Mouse (Mus musculus) CD4-positive, CD25-positive, alpha-beta regulatory T cell (primary cell): ENCODE data around the gene Tpm4. TPM values are rescaled to one million over a fixed set of nuclear protein-coding genes. Genes with fewer than 3 reads are reported as not detected.

Experiments used
- polyA plus RNA-seq: library from polyadenylated mRNA; unstranded; fragments of 100-300 nt; shearing (Covaris generic); gene quantifications from one replicate; pipeline ENCODE4 v1.2.1, GENCODE M21; 2017

Gene Tpm4
- polyA plus RNA-seq = 288 TPM

GRCm38 (mm10) chr8:72134756-72135445 is at the start of gene Tpm4:
Gene Tpm4 (plus strand): TSS chr8:72134975.

GRCm38 (mm10) chr8:72106740-72107139 is 28.0 kb upstream of the Tpm4 start, which contains the start of gene Olfr374:
Gene Olfr374 (plus strand): TSS chr8:72107040.

DNA sequence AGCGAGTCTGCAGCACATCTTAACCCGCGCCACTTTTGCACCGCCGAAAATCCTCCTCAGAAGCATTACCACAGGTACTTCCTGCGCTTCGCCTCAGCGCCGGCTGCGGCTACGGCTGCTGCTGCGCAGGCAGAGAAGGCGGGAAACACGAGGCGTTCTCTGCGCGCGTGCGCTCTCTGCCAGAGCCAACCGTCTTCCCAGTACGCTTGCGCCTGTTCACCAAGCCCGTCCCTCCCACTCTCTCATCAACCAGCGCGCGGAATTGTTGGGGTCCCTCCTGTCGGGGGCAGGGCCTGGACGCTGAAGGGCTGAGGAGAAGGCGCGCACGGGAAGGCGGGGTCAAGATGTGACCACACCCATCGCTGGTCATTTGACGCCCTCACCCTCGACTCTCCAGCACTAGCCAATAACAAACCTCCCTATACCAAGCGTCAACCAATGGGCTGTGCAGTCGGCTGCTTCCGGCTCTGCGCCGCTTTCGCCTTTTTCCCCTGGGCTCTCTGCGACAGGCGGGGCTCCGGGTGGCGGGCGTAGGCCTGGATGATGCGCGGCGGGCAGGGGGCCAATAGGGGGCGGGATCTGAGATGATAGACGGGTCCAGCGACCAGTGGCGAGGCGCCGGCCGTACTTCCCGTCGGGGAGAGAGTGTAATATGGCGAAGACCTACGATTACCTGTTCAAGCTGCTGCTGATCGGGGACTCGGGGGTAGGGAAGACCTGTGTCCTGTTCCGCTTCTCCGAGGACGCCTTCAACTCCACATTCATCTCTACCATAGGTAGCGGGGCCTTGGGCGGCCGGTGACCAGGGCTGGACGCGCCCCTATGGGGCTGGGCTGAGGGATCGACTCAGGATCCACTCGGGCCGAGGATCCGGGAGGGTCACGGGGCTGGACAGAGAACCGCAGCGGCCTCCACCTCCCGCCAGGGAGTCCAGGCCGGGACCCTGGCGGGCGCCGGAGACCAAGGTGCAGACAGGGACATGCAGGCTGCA is 26.2 kb downstream of the Tpm4 start, which contains the start of gene Rab8a:
Gene Rab8a (plus strand): TSS at position 494 of the 991 bp plus-strand sequence.

GRCm38 (mm10) chr8:72189417-72190214 is 54.8 kb downstream of the Tpm4 start, which contains the start of gene Hsh2d:
Gene Hsh2d (plus strand): TSS chr8:72189638.

Other genes with a start within 250 kb of the Tpm4 start
- gene Zfp882, start 226.4 kb upstream of the Tpm4 start, polyA plus RNA-seq = 7.3 TPM
- gene Zfp617, start 226.3 kb upstream of the Tpm4 start, polyA plus RNA-seq = 17.5 TPM
- 23.2 TPM for gene Zfp961, start 183.9 kb upstream of the Tpm4 start, polyA plus RNA-seq
- 0.65 TPM for gene Cyp4f18, start 125.3 kb upstream of the Tpm4 start, polyA plus RNA-seq
- gene Olfr372, start 93.8 kb upstream of the Tpm4 start, polyA plus RNA-seq = not detected
- 0.23 TPM for gene Olfr373, start 51.8 kb upstream of the Tpm4 start, polyA plus RNA-seq
- 0.11 TPM for gene Olfr374, start 27.9 kb upstream of the Tpm4 start, polyA plus RNA-seq
- 174 TPM for gene Rab8a, start 26.2 kb downstream of the Tpm4 start, polyA plus RNA-seq
- gene Hsh2d, start 54.7 kb downstream of the Tpm4 start, polyA plus RNA-seq = 36.2 TPM
- not detected for gene Cib3, start 77.9 kb downstream of the Tpm4 start, polyA plus RNA-seq
- not detected for gene Gm11034, start 78.7 kb downstream of the Tpm4 start, polyA plus RNA-seq
- 124 TPM for gene Fam32a, start 84.8 kb downstream of the Tpm4 start, polyA plus RNA-seq
- gene Ap1m1, start 105.0 kb downstream of the Tpm4 start, polyA plus RNA-seq = 191 TPM
- 3.6 TPM for gene Gm10282, start 170.3 kb downstream of the Tpm4 start, polyA plus RNA-seq
- gene Klf2, start 184.1 kb downstream of the Tpm4 start, polyA plus RNA-seq = 663 TPM